Mouse (Mus musculus) ES-E14 (cell line): ENCODE measurements around the gene Crip3.

Source experiments
- CHD2 ChIP-seq: IDR thresholded peaks from 2 replicates; pipeline ENCODE4 v1.6.1; 2014; ENCODE audit warnings: mild to moderate bottlenecking, low read depth, low read length, inconsistent platforms
- HCFC1 ChIP-seq: IDR thresholded peaks from 2 replicates; pipeline ENCODE4 v1.6.1; 2012; ENCODE audit warnings: low read length, inconsistent platforms, borderline replicate concordance; ENCODE audit not compliant: insufficient read depth
- MAFK ChIP-seq: IDR thresholded peaks from 2 replicates; pipeline ENCODE4 v1.6.1; 2014; ENCODE audit warnings: mild to moderate bottlenecking, low read depth, low read length, inconsistent platforms; ENCODE audit not compliant: insufficient read depth
- ZC3H11A ChIP-seq: IDR thresholded peaks from 2 replicates; pipeline ENCODE4 v1.6.1; 2012; ENCODE audit warnings: low read depth, mild to moderate bottlenecking, inconsistent platforms, low read length, borderline replicate concordance

DNA sequence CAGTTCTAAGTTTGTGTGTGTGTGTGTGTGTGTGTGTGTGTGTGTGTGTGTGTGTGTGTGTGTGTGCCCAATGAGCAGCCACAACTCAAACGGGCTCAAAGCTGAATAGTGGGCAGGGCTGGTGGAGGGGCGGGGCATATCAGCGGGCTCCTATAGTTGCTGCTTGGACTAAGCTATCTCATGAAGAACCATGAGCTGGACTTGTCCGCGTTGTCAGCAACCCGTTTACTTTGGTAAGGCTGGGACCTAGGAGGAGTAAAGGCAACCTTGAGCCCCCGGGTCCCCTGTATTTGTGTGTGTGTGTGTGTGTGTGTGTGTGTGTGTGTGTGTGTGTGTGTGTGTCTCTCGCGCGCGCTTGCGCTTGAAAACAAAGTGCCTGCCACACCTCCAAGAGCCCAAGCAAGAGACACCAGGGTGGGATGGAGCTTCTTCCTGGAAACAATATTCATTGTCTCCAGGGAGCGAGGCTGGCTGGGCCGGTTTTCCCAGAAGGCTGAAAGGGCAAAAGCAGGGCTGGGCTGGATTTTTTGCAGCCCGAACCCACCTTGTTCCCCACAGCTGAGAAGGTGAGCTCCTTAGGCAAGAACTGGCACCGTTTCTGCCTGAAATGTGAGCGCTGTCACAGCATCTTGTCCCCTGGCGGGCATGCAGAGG lies at the start of gene Crip3:
- TF ChIP-seq ZC3H11A (no peak), HCFC1 (no peak), MAFK (no peak), CHD2 (peak; percentile 63; the same call in 1 of the 2 replicates)
